ENCODE assay signal across 23 mouse cellular contexts in the genomic region with DNA sequence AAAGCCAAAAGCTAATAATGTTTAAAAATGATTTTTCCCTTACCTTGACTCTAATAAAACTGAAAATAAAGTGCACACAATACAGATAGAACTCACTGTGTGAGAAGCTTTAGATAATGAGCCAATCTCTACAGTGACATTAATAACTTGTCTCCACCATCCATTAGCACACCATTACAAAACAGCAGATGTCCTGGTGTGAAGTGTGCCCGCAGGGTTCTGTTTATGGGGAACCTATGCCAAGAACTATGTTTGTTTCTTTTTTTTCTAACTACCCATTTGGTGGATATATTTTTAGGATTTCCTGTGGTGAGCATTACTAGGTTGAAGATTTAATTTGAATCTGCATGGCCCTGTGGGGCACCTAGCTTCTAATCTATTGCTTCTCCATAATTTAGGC.
DNase-seq lines count a peak whose midpoint lies in the region; ATAC-seq and TF ChIP-seq lines count a peak whose summit lies in the region.
"Had no signal": no experiment of that assay in that cellular context is flagged by ENCODE, and none has a peak within 500 bp of the region (broad histone marks: within the 10 kb centered on the region; RNA-seq: fewer than 3 reads in every experiment).

No protein-coding gene starts in this region.

- no peak overlapping the region for H3K4me2 ChIP-seq in forebrain, postnatal 0 days (ENCODE audit: low read depth)
- no peak overlapping the region for H3K4me2 ChIP-seq in forebrain, embryonic 11.5 days (ENCODE audit: low read depth, low read length, severe bottlenecking)
- H3K4me2 ChIP-seq in heart, embryonic 12.5 days: no peak overlapping the region
- H3K4me2 ChIP-seq: heart, embryonic 13.5 days; limb, embryonic 15.5 days; lung, embryonic 14.5 days; midbrain, embryonic 12.5 days had no signal

- H3K9me3 ChIP-seq in forebrain, postnatal 0 days (ENCODE audit: low read length): no peaks in the 10 kb centered on the region
- no peaks in the 10 kb centered on the region for H3K9me3 ChIP-seq in forebrain, embryonic 11.5 days (ENCODE audit: control insufficient read depth, low read length)
- H3K9me3 ChIP-seq in heart, embryonic 12.5 days (replicated peaks): no peaks in the 10 kb centered on the region
- H3K9me3 ChIP-seq in embryonic facial prominence, embryonic 10.5 days: no peaks in the 10 kb centered on the region
- H3K9me3 ChIP-seq: forebrain, embryonic 10.5 days; heart, embryonic 13.5 days; limb, embryonic 15.5 days; midbrain, embryonic 12.5 days had no signal

- no peak for TF ChIP-seq CTCF in forebrain, postnatal 0 days (IDR thresholded peaks at IDR 0.05; ENCODE audit: low read depth)

- no peak for ATAC-seq in forebrain, postnatal 0 days
- ATAC-seq in forebrain, embryonic 11.5 days (replicated peaks; ENCODE audit: low FRiP score): no peak
- ATAC-seq in heart, embryonic 12.5 days (ENCODE audit: insufficient number of reproducible peaks, low FRiP score): no peak
- ATAC-seq: activated CD4-positive, CD25-positive, alpha-beta regulatory T cell, adult 4 months; hindbrain, postnatal 0 days; intestine, embryonic 16.5 days had no signal

- no peaks in the 10 kb centered on the region for H3K4me1 ChIP-seq in forebrain, postnatal 0 days (ENCODE audit: insufficient read depth)
- no peaks in the 10 kb centered on the region for H3K4me1 ChIP-seq in forebrain, embryonic 11.5 days (replicated peaks; ENCODE audit: control insufficient read depth, insufficient read depth, low read length)
- no peaks in the 10 kb centered on the region for H3K4me1 ChIP-seq in heart, embryonic 12.5 days (replicated peaks)
- H3K4me1 ChIP-seq in embryonic facial prominence, embryonic 10.5 days: no peaks in the 10 kb centered on the region
- H3K4me1 ChIP-seq: forebrain, embryonic 10.5 days; heart, embryonic 13.5 days; limb, embryonic 15.5 days; midbrain, embryonic 12.5 days had no signal

- H3K27ac ChIP-seq in forebrain, postnatal 0 days (ENCODE audit: low read depth, low read length): no peak overlapping the region
- no peak overlapping the region for H3K27ac ChIP-seq in forebrain, embryonic 11.5 days (ENCODE audit: low read depth, low read length)
- H3K27ac ChIP-seq in heart, embryonic 12.5 days (ENCODE audit: poor library complexity, severe bottlenecking): no peak overlapping the region
- no peak overlapping the region for H3K27ac ChIP-seq in embryonic facial prominence, embryonic 10.5 days (replicated peaks)
- H3K27ac ChIP-seq: forebrain, embryonic 10.5 days; heart, embryonic 13.5 days; hindbrain, postnatal 0 days; left cerebral cortex, adult 2 months; limb, embryonic 15.5 days; liver, embryonic 14.5 days; midbrain, embryonic 12.5 days had no signal

- H3K4me3 ChIP-seq in forebrain, postnatal 0 days (ENCODE audit: low read depth, low read length): no peak overlapping the region
- H3K4me3 ChIP-seq in forebrain, embryonic 11.5 days (ENCODE audit: low read depth, low read length): no peak overlapping the region
- no peak overlapping the region for H3K4me3 ChIP-seq in heart, embryonic 12.5 days
- H3K4me3 ChIP-seq in embryonic facial prominence, embryonic 10.5 days: no peak overlapping the region
- H3K4me3 ChIP-seq: forebrain, embryonic 10.5 days; heart, embryonic 13.5 days; left cerebral cortex, adult 2 months; limb, embryonic 15.5 days; midbrain, embryonic 12.5 days had no signal

- WGBS in forebrain, postnatal 0 days: 51% methylated on average over 1 of the region's 1 CpGs
- 77% methylated on average over 1 of the region's 1 CpGs for WGBS in forebrain, embryonic 11.5 days
- WGBS in heart, embryonic 12.5 days: 66% methylated on average over 1 of the region's 1 CpGs
- WGBS in embryonic facial prominence, embryonic 10.5 days: 87% methylated on average over 1 of the region's 1 CpGs

- no peaks in the 10 kb centered on the region for H3K36me3 ChIP-seq in forebrain, postnatal 0 days (ENCODE audit: insufficient read depth)
- no peaks in the 10 kb centered on the region for H3K36me3 ChIP-seq in forebrain, embryonic 11.5 days (ENCODE audit: control insufficient read depth, insufficient read depth, low read length)
- H3K36me3 ChIP-seq in heart, embryonic 12.5 days: no peaks in the 10 kb centered on the region
- H3K36me3 ChIP-seq in embryonic facial prominence, embryonic 10.5 days (replicated peaks): no peaks in the 10 kb centered on the region
- H3K36me3 ChIP-seq: forebrain, embryonic 10.5 days; heart, embryonic 13.5 days; limb, embryonic 15.5 days; midbrain, embryonic 12.5 days had no signal

- H3K9ac ChIP-seq in forebrain, postnatal 0 days: no peak overlapping the region
- H3K9ac ChIP-seq in forebrain, embryonic 11.5 days (ENCODE audit: low read length): no peak overlapping the region
- H3K9ac ChIP-seq in heart, embryonic 12.5 days: no peak overlapping the region
- H3K9ac ChIP-seq: heart, embryonic 13.5 days; limb, embryonic 15.5 days; liver, embryonic 14.5 days; lung, embryonic 14.5 days; midbrain, embryonic 12.5 days had no signal

- H3K27me3 ChIP-seq in forebrain, postnatal 0 days (ENCODE audit: insufficient read depth, low read length): no peaks in the 10 kb centered on the region
- H3K27me3 ChIP-seq in forebrain, embryonic 11.5 days (ENCODE audit: control insufficient read depth, insufficient read depth, low read length): no peaks in the 10 kb centered on the region
- H3K27me3 ChIP-seq in heart, embryonic 12.5 days (replicated peaks): no peaks in the 10 kb centered on the region
- no peaks in the 10 kb centered on the region for H3K27me3 ChIP-seq in embryonic facial prominence, embryonic 10.5 days (replicated peaks; ENCODE audit: low read depth, poor library complexity, severe bottlenecking)
- H3K27me3 ChIP-seq: heart, embryonic 13.5 days; limb, embryonic 15.5 days; midbrain, embryonic 12.5 days had no signal

- DNase-seq in forebrain, postnatal 0 days: peak; percentile 21
- DNase-seq in forebrain, embryonic 11.5 days (ENCODE audit: low spot score): no peak
- DNase-seq in cerebellum, adult 8-10 months: peak; percentile 0
- DNase-seq in cerebellum, postnatal 10 days: peak; percentile 6 to 11
- peak; percentile 62 for DNase-seq in layer of hippocampus, adult 9-11 months
- no peak for DNase-seq in embryonic facial prominence, embryonic 10.5 days (ENCODE audit: low spot score)
- DNase-seq: adrenal gland, postnatal 10 days; gastrocnemius, postnatal 14 days; heart, adult 11 months; heart, postnatal 14 days; kidney, adult 9 months; kidney, postnatal 25 days; lung, embryonic 14.5 days had no signal

Comparison
In these comparisons a context has a peak if more than half of its experiments do, and no peak if none do; other contexts are left out.
1. DNase-seq: peak in forebrain, postnatal 0 days (single experiment), cerebellum, adult 8-10 months (single experiment), cerebellum, postnatal 10 days (2 of 2) and layer of hippocampus, adult 9-11 months (single experiment); none in forebrain, embryonic 11.5 days (single experiment) and embryonic facial prominence, embryonic 10.5 days (single experiment).